Mouse (Mus musculus) embryonic facial prominence, embryonic 13.5 days (tissue): ENCODE data around the gene Kank1. TPM values are rescaled to one million over a fixed set of nuclear protein-coding genes. Genes with fewer than 3 reads are reported as not detected.
A peak's percentile ranks its signal among the peaks of the same experiment; 100 is the strongest.

Experiments
- ATAC-seq: fragments of 200-750 bp; cut with Nextera tagmentation; 2 replicates; pipeline ENCODE4 v1.8.0; 2017; ENCODE audit warnings: low read depth; ENCODE audit not compliant: insufficient number of reproducible peaks, insufficient read depth, low FRiP score, low TSS enrichment
- H3K27ac ChIP-seq: fragments of 300-500 bp; sonication (generic); 2 replicates; pipeline ENCODE4 v1.5.1; 2015; ENCODE audit warnings: moderate library complexity, mild to moderate bottlenecking, inconsistent platforms
- H3K27me3 ChIP-seq: fragments of 300-500 bp; sonication (generic); 2 replicates; pipeline ENCODE4 v1.6.1; 2015; ENCODE audit warnings: mild to moderate bottlenecking, inconsistent platforms
- H3K36me3 ChIP-seq: fragments of 300-500 bp; sonication (generic); 2 replicates; pipeline ENCODE4 v1.6.1; 2015; ENCODE audit warnings: mild to moderate bottlenecking, inconsistent platforms
- H3K4me1 ChIP-seq: fragments of 300-500 bp; sonication (generic); 2 replicates; pipeline ENCODE4 v1.6.1; 2015; ENCODE audit warnings: inconsistent platforms
- H3K4me2 ChIP-seq: fragments of 300-500 bp; sonication (generic); 2 replicates; pipeline ENCODE4 v1.6.1; 2015; ENCODE audit warnings: moderate library complexity, mild to moderate bottlenecking, inconsistent platforms
- H3K4me3 ChIP-seq: fragments of 300-500 bp; sonication (generic); 2 replicates; pipeline ENCODE4 v1.5.1; 2015; ENCODE audit warnings: mild to moderate bottlenecking, inconsistent platforms
- H3K9ac ChIP-seq: fragments of 300-500 bp; sonication (generic); 2 replicates; pipeline ENCODE4 v1.6.1; 2015; ENCODE audit warnings: mild to moderate bottlenecking, inconsistent platforms
- H3K9me3 ChIP-seq: fragments of 300-500 bp; sonication (generic); 2 replicates; pipeline ENCODE4 v1.6.1; 2016; ENCODE audit warnings: inconsistent platforms
- WGBS: fragments of 180-500 bp; shearing (Covaris S2); methylation state at CpG from one replicate; pipeline ENCODE4 v1.1.7; 2015; ENCODE audit warnings: mixed read lengths; 5-methylcytosine and 5-hydroxymethylcytosine counted together
- polyA plus RNA-seq: library from polyadenylated mRNA; unstranded; fragments of >200 nt; fragmentation: Nextera tagmentation; extraction: Ambion mirVana; gene quantifications from 2 replicates; pipeline ENCODE4 v1.2.1, GENCODE M21; 2015

Gene Kank1
- polyA plus RNA-seq, 1 experiment from 2014 or later, result 22.0 TPM

- H3K9ac ChIP-seq, result 0 out of 2 replicates have a peak overlapping the region, but pooled peaks have one; percentile 1
- H3K27me3 ChIP-seq, result peaks cover 5% of the 10 kb centered on the region; the same call in 1 of the 2 replicates
- WGBS, result 8% methylated on average over 12 of the region's 12 CpGs
- no peaks in the 10 kb centered on the region for H3K9me3 ChIP-seq
- ATAC-seq, result no peak
- H3K4me1 ChIP-seq, result peaks cover 31% of the 10 kb centered on the region
- H3K36me3 ChIP-seq, result no peaks in the 10 kb centered on the region
- no peak overlapping the region; the same call in 1 of the 2 replicates for H3K4me2 ChIP-seq
- H3K27ac ChIP-seq, result no peak overlapping the region
- no peak overlapping the region for H3K4me3 ChIP-seq
Observed at GRCm38 (mm10) chr19:25374926-25375325, 138.2 kb downstream of the Kank1 start.

DNA sequence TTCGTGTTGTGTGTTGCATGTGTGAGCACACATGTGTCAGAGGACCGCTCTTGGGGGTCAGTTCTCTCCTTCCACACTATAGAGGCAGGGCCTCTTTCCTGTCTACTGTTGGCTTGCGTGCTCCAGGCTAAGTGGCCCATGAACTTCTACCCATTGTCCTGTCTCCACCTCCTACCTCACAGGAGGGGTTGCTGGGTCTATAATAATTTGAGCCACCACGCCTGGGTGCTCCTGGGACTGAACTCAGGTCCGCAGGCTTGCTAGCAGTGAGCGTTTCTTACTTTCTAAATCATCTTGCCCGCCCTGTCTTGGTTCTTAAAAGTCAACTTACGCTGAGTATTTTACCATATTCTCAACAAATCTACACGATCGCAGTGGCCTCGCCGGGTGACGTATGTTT lies 140.1 kb downstream of the Kank1 start:
- H3K4me3 ChIP-seq, result no peak overlapping the region
- H3K9me3 ChIP-seq, result no peaks in the 10 kb centered on the region
- no peak overlapping the region for H3K27ac ChIP-seq
- ATAC-seq, result no peak
- WGBS, result 87% methylated on average over 13 of the region's 13 CpGs
- no peak overlapping the region for H3K9ac ChIP-seq
- peaks cover 5% of the 10 kb centered on the region; the same call in 1 of the 2 replicates for H3K27me3 ChIP-seq
- H3K4me1 ChIP-seq, result peaks cover 31% of the 10 kb centered on the region
- H3K4me2 ChIP-seq, result no peak overlapping the region
- no peaks in the 10 kb centered on the region for H3K36me3 ChIP-seq

- Histone ChIP-seq H3K4me2 (no peak overlapping the region), H3K36me3 (no peaks in the 10 kb centered on the region), H3K27me3 (no peaks in the 10 kb centered on the region), H3K9ac (no peak overlapping the region), H3K4me1 (peaks cover 20% of the 10 kb centered on the region), H3K9me3 (no peaks in the 10 kb centered on the region), H3K27ac (no peak overlapping the region), H3K4me3 (no peak overlapping the region)
- no peak for ATAC-seq
- WGBS, result 86% methylated on average over 9 of the region's 9 CpGs
Observed at GRCm38 (mm10) chr19:25380675-25381074, 143.9 kb downstream of the Kank1 start.

DNA sequence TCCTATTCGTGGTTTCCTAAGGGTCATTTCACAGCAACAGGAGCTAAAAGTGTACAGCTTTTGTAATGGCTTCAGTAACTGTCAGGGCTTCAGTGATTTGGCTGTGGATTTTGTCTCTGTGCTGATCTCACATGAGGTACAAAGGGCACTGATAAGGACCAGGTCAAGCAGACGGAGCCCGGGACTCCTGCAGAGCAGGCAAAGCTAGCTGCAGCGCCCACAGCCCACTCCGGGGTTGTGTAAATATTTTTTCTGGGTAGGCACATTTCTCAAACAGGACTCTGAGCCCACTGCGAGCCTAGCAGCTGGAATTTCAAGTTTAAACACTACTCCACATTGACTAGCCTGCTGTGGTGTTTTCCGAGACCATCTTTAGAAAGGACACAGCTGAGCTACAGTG lies 145.2 kb downstream of the Kank1 start:
- H3K27me3 ChIP-seq, result no peaks in the 10 kb centered on the region
- no peak overlapping the region for H3K4me3 ChIP-seq
- no peaks in the 10 kb centered on the region for H3K9me3 ChIP-seq
- no peaks in the 10 kb centered on the region for H3K36me3 ChIP-seq
- H3K4me1 ChIP-seq, result peaks cover 28% of the 10 kb centered on the region
- no peak overlapping the region for H3K9ac ChIP-seq
- H3K27ac ChIP-seq, result 0 out of 2 replicates have a peak overlapping the region, but pooled peaks have one; percentile 2
- 50% methylated on average over 7 of the region's 7 CpGs for WGBS
- no peak overlapping the region for H3K4me2 ChIP-seq
- ATAC-seq, result no peak

- WGBS, result 81% methylated on average over 6 of the region's 6 CpGs
- no peak for ATAC-seq
Observed at GRCm38 (mm10) chr19:25382494-25382893, 145.7 kb downstream of the Kank1 start.

GRCm38 (mm10) chr19:25383386-25384146 lies 146.8 kb downstream of the Kank1 start:
- H3K27me3 ChIP-seq, result no peaks in the 10 kb centered on the region
- peaks cover 31% of the 10 kb centered on the region for H3K4me1 ChIP-seq
- H3K4me3 ChIP-seq, result no peak overlapping the region
- peak overlapping the region; percentile 48; the same call in 1 of the 2 replicates for H3K27ac ChIP-seq
- no peaks in the 10 kb centered on the region for H3K9me3 ChIP-seq
- 0 out of 2 replicates have a peak overlapping the region, but pooled peaks have one; percentile 11 for H3K9ac ChIP-seq
- ATAC-seq, result peak; percentile 67
- H3K36me3 ChIP-seq, result no peaks in the 10 kb centered on the region
- 8% methylated on average over 12 of the region's 12 CpGs for WGBS
- peak overlapping the region; percentile 45 for H3K4me2 ChIP-seq

More at GRCm38 (mm10) chr19:25382494-25382893, 145.7 kb downstream of the Kank1 start:
- no peak overlapping the region for H3K4me3 ChIP-seq
- H3K9me3 ChIP-seq, result no peaks in the 10 kb centered on the region
- H3K36me3 ChIP-seq, result no peaks in the 10 kb centered on the region
- no peak overlapping the region for H3K4me2 ChIP-seq
- no peaks in the 10 kb centered on the region for H3K27me3 ChIP-seq
- no peak overlapping the region for H3K9ac ChIP-seq
- H3K27ac ChIP-seq, result 0 out of 2 replicates have a peak overlapping the region, but pooled peaks have one; percentile 2
- peaks cover 31% of the 10 kb centered on the region for H3K4me1 ChIP-seq

- Histone ChIP-seq H3K9me3 (no peaks in the 10 kb centered on the region), H3K36me3 (no peaks in the 10 kb centered on the region), H3K27ac (no peak overlapping the region), H3K27me3 (no peaks in the 10 kb centered on the region), H3K4me2 (no peak overlapping the region), H3K9ac (no peak overlapping the region), H3K4me1 (peaks cover 31% of the 10 kb centered on the region), H3K4me3 (no peak overlapping the region)
- ATAC-seq, result no peak
- 72% methylated on average over 8 of the region's 8 CpGs for WGBS
Observed at GRCm38 (mm10) chr19:25385981-25386380, 149.2 kb downstream of the Kank1 start.

- Histone ChIP-seq H3K4me3 (no peak overlapping the region), H3K4me1 (peaks cover 31% of the 10 kb centered on the region), H3K27me3 (no peaks in the 10 kb centered on the region), H3K27ac (no peak overlapping the region), H3K4me2 (no peak overlapping the region), H3K9ac (no peak overlapping the region), H3K36me3 (no peaks in the 10 kb centered on the region), H3K9me3 (no peaks in the 10 kb centered on the region)
- ATAC-seq, result no peak
- 64% methylated on average over 16 of the region's 16 CpGs for WGBS
Observed at GRCm38 (mm10) chr19:25386679-25387470, 150.1 kb downstream of the Kank1 start.

DNA sequence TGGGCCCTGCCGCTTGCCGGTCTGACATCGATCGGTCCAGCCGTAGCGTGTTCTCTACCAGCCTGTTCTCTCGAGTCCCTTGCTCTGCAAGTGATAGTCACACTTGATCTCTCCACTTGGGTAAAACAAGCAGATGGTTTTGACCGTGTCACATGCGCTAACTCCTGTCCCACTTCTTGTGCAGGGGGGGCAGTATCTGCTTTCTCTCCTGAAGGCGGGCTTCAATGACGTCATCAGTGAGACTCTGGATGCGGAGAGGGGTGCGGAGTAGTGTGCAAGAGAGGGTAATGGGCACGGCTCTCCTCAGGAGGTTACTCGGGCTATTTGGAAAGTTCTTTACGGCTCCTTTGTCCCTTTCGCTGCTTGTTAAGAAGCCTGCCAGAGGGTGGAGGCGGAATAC lies 151.1 kb downstream of the Kank1 start:
- no peaks in the 10 kb centered on the region for H3K36me3 ChIP-seq
- H3K4me1 ChIP-seq, result peaks cover 24% of the 10 kb centered on the region
- H3K4me3 ChIP-seq, result no peak overlapping the region
- no peak overlapping the region for H3K4me2 ChIP-seq
- no peaks in the 10 kb centered on the region for H3K27me3 ChIP-seq
- 91% methylated on average over 18 of the region's 18 CpGs for WGBS
- no peaks in the 10 kb centered on the region for H3K9me3 ChIP-seq
- ATAC-seq, result no peak
- no peak overlapping the region for H3K27ac ChIP-seq
- H3K9ac ChIP-seq, result no peak overlapping the region

DNA sequence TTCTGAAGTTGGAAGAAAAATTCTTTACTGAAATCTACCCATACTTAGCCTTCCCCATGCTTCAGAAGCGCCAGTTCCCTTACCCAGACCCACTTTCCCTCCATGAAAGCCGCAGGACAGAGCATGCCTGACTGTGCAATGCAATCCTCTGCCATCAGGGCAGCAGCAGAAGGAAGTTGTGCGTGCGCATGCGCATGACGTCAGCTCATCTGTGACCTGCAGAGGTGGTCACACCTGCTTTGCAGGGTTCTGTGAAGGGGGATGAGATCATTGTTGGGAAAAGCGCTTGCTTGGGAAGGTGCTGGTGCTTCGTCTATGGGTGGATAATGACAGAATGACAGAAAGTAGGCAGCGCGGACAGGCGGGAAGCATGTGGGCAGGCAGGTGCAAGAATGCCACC lies 155.4 kb downstream of the Kank1 start:
- H3K9ac ChIP-seq, result no peak overlapping the region
- no peak overlapping the region for H3K4me3 ChIP-seq
- H3K36me3 ChIP-seq, result no peaks in the 10 kb centered on the region
- H3K9me3 ChIP-seq, result 0 out of 2 replicates have a peak, but pooled peaks cover 3% of the 10 kb centered on the region
- H3K27ac ChIP-seq, result no peak overlapping the region
- no peak for ATAC-seq
- H3K4me1 ChIP-seq, result peaks cover 18% of the 10 kb centered on the region
- WGBS, result 87% methylated on average over 11 of the region's 11 CpGs
- no peaks in the 10 kb centered on the region for H3K27me3 ChIP-seq
- H3K4me2 ChIP-seq, result no peak overlapping the region

DNA sequence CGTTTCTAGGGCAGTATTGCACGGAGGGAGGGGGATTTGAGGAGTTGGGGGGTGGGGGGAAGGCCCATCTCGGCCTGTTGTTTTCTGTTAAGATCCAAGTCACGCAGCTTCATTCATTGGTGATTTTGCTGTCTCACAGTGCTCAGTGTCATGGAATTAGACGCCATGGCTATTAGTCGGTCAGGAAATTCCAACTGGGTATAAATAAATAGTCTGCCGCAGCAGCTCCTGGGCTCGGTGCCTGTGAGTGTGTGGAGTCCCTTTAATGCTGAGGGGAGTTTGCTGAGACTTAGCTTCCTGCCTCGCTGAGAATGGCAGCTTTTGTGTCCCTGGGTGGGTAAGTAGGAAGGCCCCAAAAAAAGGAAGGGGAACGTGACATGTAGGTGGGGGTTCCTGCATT lies 158.3 kb downstream of the Kank1 start:
- 0 out of 2 replicates have a peak, but pooled peaks have one; percentile 37 for ATAC-seq
- Histone ChIP-seq H3K36me3 (no peaks in the 10 kb centered on the region), H3K27me3 (no peaks in the 10 kb centered on the region), H3K4me1 (peaks cover 41% of the 10 kb centered on the region), H3K4me3 (0 out of 2 replicates have a peak overlapping the region, but pooled peaks have one; percentile 7), H3K27ac (peak overlapping the region; percentile 85), H3K4me2 (peak overlapping the region; percentile 41), H3K9me3 (0 out of 2 replicates have a peak, but pooled peaks cover 3% of the 10 kb centered on the region), H3K9ac (0 out of 2 replicates have a peak overlapping the region, but pooled peaks have one; percentile 44)
- 12% methylated on average over 10 of the region's 10 CpGs for WGBS
